Mouse (Mus musculus): ENCODE data around the gene Olfr71. TPM values are rescaled to one million over a fixed set of nuclear protein-coding genes. Genes with fewer than 3 reads are reported as not detected.
A peak's percentile ranks its signal among the peaks of the same experiment; 100 is the strongest.

Gene Olfr71
- not detected for total RNA-seq (2021)
- long read RNA-seq, experiment 1 = 0 reads
- long read RNA-seq, experiment 2 = 0 reads

GRCm38 (mm10) chr4:43709869-43710268 is at the start of gene Olfr71:
TSS of gene Olfr71 (minus strand) at chr4:43710255.
- intact Hi-C loops (cut with DNase I) = loop anchor here (2.0 to 10.0 kb wide), 2 partner anchors 37 to 275 kb away; no protein-coding TSS in a partner anchor
- DNase-seq = no peak

- intact Hi-C loops (cut with DNase I) = no loop called here
- DNase-seq = no peak
Measured at GRCm38 (mm10) chr4:43757213-43757612, 47.2 kb upstream of the Olfr71 start.

GRCm38 (mm10) chr4:43745187-43745586 is 35.1 kb upstream of the Olfr71 start:
- intact Hi-C loops (cut with DNase I) = loop anchor here (1.0 kb wide), 1 partner anchor 116 kb away; no protein-coding TSS in a partner anchor
- DNase-seq = no peak

DNA sequence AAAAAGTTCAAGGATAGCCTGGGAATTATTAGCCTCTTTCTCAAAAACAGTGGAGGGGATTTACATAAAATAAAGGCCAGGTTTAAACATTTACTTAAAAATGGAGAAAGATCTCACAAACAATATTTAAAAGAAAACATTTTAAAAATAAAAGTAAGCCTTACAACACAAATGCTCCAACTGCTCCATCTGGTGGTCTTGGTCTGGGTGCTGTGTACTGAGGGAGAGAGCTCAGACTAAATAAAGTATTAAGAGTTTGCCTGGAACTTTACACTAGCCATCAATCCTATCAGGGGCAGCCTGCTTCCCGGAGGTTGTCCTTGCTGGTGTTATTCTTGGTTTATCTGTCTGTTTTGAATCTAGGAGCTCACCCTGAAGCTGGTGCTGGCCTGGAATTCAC is 33.0 kb upstream of the Olfr71 start:
- DNase-seq = no peak
- intact Hi-C loops (cut with DNase I) = no loop called here

DNA sequence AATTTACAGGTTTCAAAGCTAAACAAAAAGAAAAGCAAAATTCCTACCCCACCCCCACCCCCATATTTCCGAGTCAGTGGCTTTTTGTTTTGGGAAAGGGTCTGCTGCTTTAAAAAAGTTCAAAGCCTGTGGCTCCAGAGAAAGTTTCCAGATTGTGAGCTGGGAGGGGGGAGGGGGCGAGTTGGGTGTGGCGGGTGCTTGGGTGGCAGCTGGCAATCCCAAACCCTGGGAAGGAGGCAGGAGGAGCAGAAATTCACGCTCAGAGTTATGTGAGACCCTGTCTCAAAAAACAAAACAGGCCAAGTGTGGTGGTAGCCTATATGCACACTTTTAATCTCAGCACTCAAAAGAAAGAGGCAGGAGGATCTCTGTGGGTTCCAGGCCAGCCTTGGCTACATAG is 32.6 kb upstream of the Olfr71 start:
- intact Hi-C loops (cut with DNase I) = no loop called here
- no peak for DNase-seq

DNA sequence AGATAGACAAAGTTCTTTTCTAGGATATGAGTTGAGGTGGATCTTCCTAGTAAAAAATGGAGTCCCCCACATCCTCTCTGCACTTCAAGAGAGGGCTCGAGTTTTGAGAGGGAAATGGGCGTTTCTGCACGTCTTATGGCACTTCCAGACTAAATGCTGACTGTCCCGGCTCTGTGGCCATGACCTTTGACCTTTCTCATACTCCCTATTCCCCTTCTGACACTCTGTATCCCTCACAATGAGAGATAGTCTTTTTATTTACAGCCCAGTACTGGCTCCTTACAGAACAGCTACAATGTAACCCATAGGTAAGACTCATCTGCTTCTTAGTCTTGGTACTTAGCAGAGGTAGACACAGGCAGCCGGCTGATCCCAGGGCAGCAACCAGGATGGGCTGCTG is 31.5 kb upstream of the Olfr71 start:
- DNase-seq = no peak
- intact Hi-C loops (cut with DNase I) = no loop called here

DNA sequence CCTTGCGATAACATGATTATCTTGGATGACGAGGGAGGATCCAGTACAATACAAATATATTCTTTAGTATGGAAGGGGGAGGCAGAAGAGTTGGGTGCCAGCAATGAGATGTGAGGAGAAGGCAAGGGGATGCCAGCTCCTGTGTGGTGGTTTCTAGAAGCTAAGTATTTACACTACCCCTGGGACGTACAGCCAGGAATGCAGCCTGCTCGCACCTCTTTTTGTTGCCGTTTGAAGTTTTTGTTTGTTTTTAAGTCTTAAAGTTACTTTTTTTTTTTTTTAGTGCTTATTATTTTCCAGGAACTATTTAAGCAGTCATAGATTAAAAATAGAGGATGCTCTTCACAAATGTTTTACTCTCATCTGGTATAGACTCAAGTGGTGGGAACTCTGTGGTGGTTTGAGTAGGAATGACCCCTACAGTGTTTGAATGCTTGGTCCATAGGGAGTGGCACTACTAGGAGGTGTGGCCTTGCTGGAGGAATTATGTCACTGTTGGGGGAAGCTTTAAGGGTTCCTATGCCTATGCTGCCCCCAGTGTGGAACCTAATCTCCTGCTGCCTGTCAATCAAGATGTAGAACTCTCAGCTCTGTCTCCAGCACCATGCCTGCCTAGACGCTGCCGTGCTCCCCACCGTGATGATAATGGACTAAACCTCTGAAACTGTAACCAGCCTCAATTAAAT is 29.1 kb upstream of the Olfr71 start:
- intact Hi-C loops (cut with DNase I) = no loop called here
- no peak for DNase-seq

DNA sequence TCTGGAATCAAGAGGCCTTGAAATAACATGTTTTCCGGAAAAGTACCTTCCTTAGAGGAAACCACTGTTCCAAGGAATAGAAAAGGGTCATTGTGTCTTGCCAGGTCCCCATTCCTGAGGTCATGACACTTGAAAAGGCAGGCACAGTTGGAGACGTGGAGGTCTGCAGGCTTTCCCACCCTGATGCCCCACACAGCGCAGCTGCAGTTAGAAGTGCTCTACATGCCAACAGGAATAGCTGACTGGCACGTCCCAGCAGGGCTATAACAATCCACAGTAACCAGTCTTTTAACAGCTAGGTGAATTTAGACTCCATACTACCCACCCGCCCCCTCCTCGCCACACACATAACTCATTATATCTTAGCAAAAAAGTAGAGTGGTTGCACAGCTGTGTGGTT is 27.1 kb upstream of the Olfr71 start:
- intact Hi-C loops (cut with DNase I) = no loop called here
- no peak for DNase-seq

- intact Hi-C loops (cut with DNase I) = no loop called here
Measured at GRCm38 (mm10) chr4:43733186-43733585, 23.1 kb upstream of the Olfr71 start.

DNA sequence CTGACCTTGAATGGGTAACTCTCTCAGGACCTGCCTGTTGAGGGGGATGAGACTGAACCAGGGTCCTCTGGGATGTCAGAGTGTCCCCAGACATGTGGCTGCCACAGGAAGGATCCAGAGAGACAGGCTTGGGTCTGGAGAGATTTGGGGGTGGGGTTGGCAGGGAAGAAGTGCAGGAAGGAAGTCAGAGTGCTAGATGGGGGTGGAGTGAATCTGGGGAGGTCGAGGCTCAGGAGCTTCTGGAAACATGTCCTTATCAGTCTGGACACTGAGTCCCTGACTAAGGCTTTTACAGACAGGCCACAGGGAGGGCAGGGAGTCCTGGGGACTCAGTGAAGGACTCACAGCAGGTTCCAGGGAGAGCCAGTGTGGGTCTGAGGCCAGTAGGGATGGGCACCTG is 22.1 kb upstream of the Olfr71 start:
- intact Hi-C loops (cut with DNase I) = no loop called here
- DNase-seq = no peak

More at GRCm38 (mm10) chr4:43733186-43733585, 23.1 kb upstream of the Olfr71 start:
- no peak for DNase-seq

GRCm38 (mm10) chr4:43730750-43731297 is 20.8 kb upstream of the Olfr71 start:
- intact Hi-C loops (cut with DNase I) = no loop called here
- DNase-seq = no peak

DNA sequence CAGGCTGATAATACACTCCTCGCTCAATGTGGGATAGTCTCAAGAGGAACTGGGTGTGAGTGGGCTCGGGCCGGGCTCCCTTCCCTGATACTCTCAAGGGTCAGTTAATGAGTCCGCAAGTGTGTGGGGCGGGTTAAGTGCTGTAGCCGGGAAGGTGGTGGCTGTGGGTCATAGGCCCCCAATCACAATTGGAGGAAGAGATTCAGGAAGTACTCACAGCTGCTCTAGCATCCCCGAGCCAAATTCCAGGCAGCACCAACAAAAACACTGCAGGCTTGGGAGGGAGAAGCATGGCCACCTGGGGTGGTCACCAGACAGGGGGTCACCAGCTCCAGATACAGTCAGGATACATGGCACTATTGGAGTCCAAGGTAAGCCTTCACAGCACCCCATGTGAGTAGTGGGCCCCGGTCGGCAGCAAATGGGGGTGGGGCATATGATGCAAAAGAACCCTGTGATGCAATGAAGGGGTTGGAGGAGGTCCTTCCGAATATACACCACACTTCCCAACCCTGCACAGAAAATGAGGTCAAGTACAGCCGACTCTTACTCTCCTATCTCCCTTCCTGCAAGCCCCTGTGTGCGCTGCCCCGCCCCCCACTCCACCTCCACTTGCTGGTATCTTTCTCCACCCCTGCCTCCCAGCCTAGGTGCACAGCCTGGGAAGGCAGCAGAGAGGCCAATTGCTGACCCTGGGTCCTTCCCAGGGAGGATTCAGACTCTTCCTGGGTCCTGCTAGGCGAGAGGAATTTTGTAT is 19.9 kb upstream of the Olfr71 start, which contains the start of gene Spaar:
Gene Spaar, plus strand, starts transcription at position 241 of the 757 bp plus-strand sequence.
- DNase-seq = peak; percentile 52 to 60
- intact Hi-C loops (cut with DNase I) = no loop called here

GRCm38 (mm10) chr4:43729126-43729525 is 19.1 kb upstream of the Olfr71 start:
- DNase-seq = no peak
- intact Hi-C loops (cut with DNase I) = no loop called here

- intact Hi-C loops (cut with DNase I) = no loop called here
- DNase-seq = peak in 1 of 2 experiments; percentile 61
Measured at GRCm38 (mm10) chr4:43728576-43728954, 18.5 kb upstream of the Olfr71 start.

DNA sequence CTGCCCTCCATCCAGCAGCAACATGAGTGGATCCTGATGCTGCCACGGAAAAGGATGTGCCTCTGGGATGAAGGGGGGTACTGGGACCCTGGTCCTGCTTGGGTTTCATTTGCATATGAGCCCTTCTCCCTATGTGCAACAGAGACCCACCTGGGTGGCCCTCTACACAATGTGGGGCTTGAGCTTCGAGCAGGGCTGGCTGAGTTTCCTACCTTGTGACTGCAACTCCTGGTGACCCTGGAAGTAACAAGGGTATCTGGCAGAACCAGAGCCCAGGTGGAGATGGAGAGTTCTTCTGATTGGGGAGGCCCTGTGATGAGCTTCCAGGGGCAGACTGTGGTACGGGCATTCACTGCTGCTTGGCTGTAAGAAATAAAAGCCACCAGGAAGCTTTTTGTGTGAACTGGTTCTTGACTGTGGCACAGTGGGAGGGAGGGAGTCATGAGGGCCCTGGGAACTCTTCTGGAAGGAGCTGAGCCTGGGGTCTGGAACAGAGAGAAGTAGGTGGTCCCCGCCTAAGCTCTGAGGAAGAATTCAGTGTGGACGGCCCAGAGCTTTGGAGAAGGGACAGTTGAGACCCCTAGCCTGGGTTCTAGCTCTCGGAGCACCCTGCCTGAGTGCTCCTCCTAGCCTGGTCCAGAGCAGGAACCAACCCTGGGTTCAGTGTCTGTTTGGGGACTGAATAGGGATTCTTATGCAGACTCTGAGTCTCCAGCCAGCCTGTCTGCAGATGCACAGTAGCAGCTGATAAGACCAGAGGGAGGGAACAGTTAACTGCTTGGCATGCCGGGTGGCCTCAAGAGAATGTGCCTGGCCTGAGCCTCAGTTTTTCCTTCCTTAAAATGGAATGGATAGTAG is 17.9 kb upstream of the Olfr71 start:
- DNase-seq = no peak
- intact Hi-C loops (cut with DNase I) = no loop called here

GRCm38 (mm10) chr4:43726995-43727394 is 16.9 kb upstream of the Olfr71 start, which contains the start of gene Hrct1:
TSS of gene Hrct1 (plus strand) at chr4:43727188.
- intact Hi-C loops (cut with DNase I) = no loop called here
- DNase-seq = peak; percentile 64 to 82

DNA sequence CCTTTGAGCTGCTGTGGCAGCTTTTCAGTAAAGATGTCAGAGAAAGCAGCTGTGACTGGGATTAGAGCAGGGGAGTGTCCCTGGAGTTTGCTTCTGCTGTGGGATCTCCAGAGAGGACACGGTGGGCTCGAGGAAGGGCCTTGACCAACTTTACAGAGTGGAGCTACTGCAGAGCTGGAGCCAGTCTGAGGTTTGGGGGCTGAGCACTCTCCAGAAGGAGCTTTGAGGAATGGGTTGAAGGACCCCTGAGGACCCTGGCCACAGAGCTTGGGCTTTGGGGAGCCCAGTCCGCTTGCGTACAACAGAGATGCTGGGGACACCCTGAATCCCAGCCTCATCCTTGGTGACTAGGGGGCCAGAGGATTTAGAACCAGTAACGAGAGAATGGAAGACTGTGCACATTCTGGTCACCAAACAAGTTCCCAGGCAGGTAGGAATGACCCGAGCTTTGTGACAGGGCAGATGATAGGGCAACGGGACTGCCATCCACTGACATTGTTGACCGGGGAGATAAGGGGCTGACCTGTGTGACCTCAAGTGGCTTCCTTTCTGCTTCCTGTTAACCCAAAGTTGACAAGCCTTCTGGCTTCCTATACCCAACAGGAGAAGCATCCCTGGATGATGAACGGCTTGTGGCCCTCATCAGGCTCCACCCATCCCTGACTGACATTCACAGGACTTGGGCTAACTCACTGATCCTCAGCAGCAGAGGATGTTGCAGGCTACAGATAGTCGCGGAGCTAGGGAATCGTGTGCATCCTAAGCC is 16.4 kb upstream of the Olfr71 start:
- intact Hi-C loops (cut with DNase I) = no loop called here
- no peak for DNase-seq

GRCm38 (mm10) chr4:43724764-43725163 is 14.7 kb upstream of the Olfr71 start:
- peak in 1 of 2 experiments; percentile 55 for DNase-seq
- intact Hi-C loops (cut with DNase I) = no loop called here

DNA sequence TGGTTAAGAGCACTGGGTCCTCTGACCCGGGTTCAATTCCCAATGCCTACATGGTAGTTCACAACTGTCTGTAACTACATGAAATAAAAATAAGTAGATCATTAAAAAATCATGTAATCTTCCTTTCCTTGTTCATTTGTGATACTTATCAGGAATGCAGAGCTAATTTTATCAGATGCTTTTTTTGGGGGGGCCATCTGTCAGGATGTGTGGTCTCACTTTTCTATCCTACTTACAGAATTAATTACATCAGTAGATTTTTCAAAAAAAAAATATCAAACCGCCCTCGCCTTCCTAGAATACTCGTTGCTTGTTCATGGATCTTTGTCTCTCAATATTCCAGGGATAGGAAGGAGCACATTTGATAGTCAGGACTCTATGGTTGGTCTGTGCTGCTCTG is 12.1 kb upstream of the Olfr71 start:
- DNase-seq = no peak
- intact Hi-C loops (cut with DNase I) = no loop called here

Data from gastrocnemius, postnatal 36 days (tissue).